Mouse (Mus musculus): Measurements from ENCODE around the gene Aloxe3.

GRCm38 (mm10) chr11:69133566-69133922, 7.8 kb downstream of the Aloxe3 start:
- TF ChIP-seq CTCF (conservative IDR thresholded peaks at IDR 0.05; ENCODE audit: low read length), result no peak
- no peak for TF ChIP-seq NANOG (IDR thresholded peaks at IDR 0.05; ENCODE audit: borderline replicate concordance, low read length)
